Mouse (Mus musculus) myocyte (in vitro differentiated cells): Measurements from ENCODE around the gene Gm43517. TPM values are rescaled to one million over a fixed set of nuclear protein-coding genes. Genes with fewer than 3 reads are reported as not detected.

Experiments used
- H3K27me3 ChIP-seq: one replicate; pipeline ENCODE4 v1.6.1; 2011; ENCODE audit not compliant: control insufficient read depth, insufficient read depth, insufficient read length
- H3K36me3 ChIP-seq: one replicate; pipeline ENCODE4 v1.6.1; 2011; ENCODE audit not compliant: control insufficient read depth, insufficient read depth
- H3K4me2 ChIP-seq: one replicate; pipeline ENCODE4 v1.6.1; 2011; ENCODE audit warnings: low read depth, control low read depth
- H3K4me3 ChIP-seq: one replicate; pipeline ENCODE4 v1.5.1; 2011; ENCODE audit warnings: mild to moderate bottlenecking, control low read depth, moderate library complexity
- H3K79me2 ChIP-seq: one replicate; pipeline ENCODE4 v1.6.1; 2011; ENCODE audit not compliant: control insufficient read depth, insufficient read depth
- H3ac ChIP-seq: one replicate; pipeline ENCODE4 v1.6.1; 2011; ENCODE audit not compliant: control insufficient read depth, insufficient read length
- CEBPB ChIP-seq: IDR thresholded peaks from 2 replicates; pipeline ENCODE4 v1.6.1; 2011; ENCODE audit warnings: mild to moderate bottlenecking, moderate library complexity; ENCODE audit not compliant: poor library complexity, insufficient read depth, severe bottlenecking
- E2F4 ChIP-seq: IDR thresholded peaks from one replicate; pipeline ENCODE4 v1.6.1; 2011; ENCODE audit warnings: mild to moderate bottlenecking, control low read depth, moderate library complexity; ENCODE audit not compliant: insufficient read depth
- MAX ChIP-seq: IDR thresholded peaks from one replicate; pipeline ENCODE4 v1.6.1; 2011; ENCODE audit warnings: low read depth, mild to moderate bottlenecking, control low read depth
- MYOD1 ChIP-seq, 3 experiments: IDR thresholded peaks; one replicate each; pipeline ENCODE4 v1.6.1; 2011; ENCODE audit warnings: control low read depth in 2 of 3, low read depth in 2 of 3, mild to moderate bottlenecking in 2 of 3, moderate library complexity in 1 of 3; ENCODE audit not compliant: insufficient read length in 2 of 3, control insufficient read depth in 1 of 3
- MYOG ChIP-seq, 3 experiments: IDR thresholded peaks; one replicate each; pipeline ENCODE4 v1.6.1; 2011; ENCODE audit warnings: control low read depth in 2 of 3, low read depth in 2 of 3, mild to moderate bottlenecking in 2 of 3; ENCODE audit not compliant: insufficient read length in 2 of 3, control insufficient read depth in 1 of 3, insufficient read depth in 1 of 3
- POLR2A ChIP-seq: IDR thresholded peaks from one replicate; pipeline ENCODE4 v1.6.1; 2011; ENCODE audit warnings: low read depth, mild to moderate bottlenecking, control low read depth, moderate library complexity; ENCODE audit not compliant: insufficient read length
- POLR2AphosphoS2 ChIP-seq: IDR thresholded peaks from one replicate; pipeline ENCODE4 v1.6.1; 2011; ENCODE audit warnings: low read depth, control low read depth; ENCODE audit not compliant: insufficient read length
- REST ChIP-seq: IDR thresholded peaks from one replicate; pipeline ENCODE4 v1.6.1; 2011; ENCODE audit warnings: mild to moderate bottlenecking, control low read depth, moderate library complexity; ENCODE audit not compliant: insufficient read depth, insufficient read length
- SRF ChIP-seq: IDR thresholded peaks from one replicate; pipeline ENCODE4 v1.6.1; 2011; ENCODE audit warnings: low read depth; ENCODE audit not compliant: control insufficient read depth, insufficient read length
- TCF12 ChIP-seq: IDR thresholded peaks from one replicate; pipeline ENCODE4 v1.6.1; 2011; ENCODE audit warnings: mild to moderate bottlenecking, control low read depth; ENCODE audit not compliant: poor library complexity, insufficient read depth, severe bottlenecking
- TCF3 ChIP-seq: IDR thresholded peaks from one replicate; pipeline ENCODE4 v1.6.1; 2011; ENCODE audit warnings: low read depth, control low read depth; ENCODE audit not compliant: insufficient read length
- USF1 ChIP-seq: IDR thresholded peaks from one replicate; pipeline ENCODE4 v1.6.1; 2011; ENCODE audit warnings: low read depth, mild to moderate bottlenecking, control low read depth, moderate library complexity
- polyA plus RNA-seq: library from polyadenylated mRNA; unstranded; fragments of >200 nt; fragmentation: generic; extraction: Trizol; gene quantifications from one replicate; pipeline ENCODE4 v1.2.1, GENCODE M21; 2012; ENCODE audit warnings: missing spikeins

The Gm43517 gene
- polyA plus RNA-seq, 1 experiment: not detected

- Histone ChIP-seq H3K79me2 (no peaks in the 10 kb centered on the region), H3ac (no peak overlapping the region), H3K4me3 (no peak overlapping the region), H3K4me2 (no peak overlapping the region), H3K27me3 (no peaks in the 10 kb centered on the region), H3K36me3 (no peaks in the 10 kb centered on the region)
- TF ChIP-seq MYOG (IDR thresholded peaks at IDR 0.05; ENCODE audit: control insufficient read depth in 1 of 3, insufficient read depth in 1 of 3, insufficient read length in 2 of 3, low read depth in 2 of 3): no peak
- TF ChIP-seq MYOD1 (IDR thresholded peaks at IDR 0.05; ENCODE audit: control insufficient read depth in 1 of 3, insufficient read length in 2 of 3, low read depth in 2 of 3): no peak
- TF ChIP-seq REST: no peak
Measured at GRCm38 (mm10) chr12:49400036-49400852, 15.3 kb downstream of the Gm43517 start.

DNA sequence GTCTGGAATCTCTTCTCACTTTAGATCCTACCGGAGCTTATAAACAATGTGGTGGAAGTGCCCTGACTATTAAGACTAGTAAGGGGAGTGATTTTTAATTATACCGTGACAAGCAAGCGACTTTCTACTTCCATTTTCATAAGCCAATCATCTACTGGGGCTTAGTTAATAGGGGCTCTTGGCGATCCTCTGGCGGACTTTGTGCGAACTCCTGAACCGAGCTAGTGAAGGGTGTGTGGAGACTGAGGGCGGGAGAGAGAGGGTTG, 15.8 kb downstream of the Gm43517 start:
- no peak overlapping the region for H3K4me3 ChIP-seq
- no peaks in the 10 kb centered on the region for H3K36me3 ChIP-seq
- H3K4me2 ChIP-seq: no peak overlapping the region
- no peaks in the 10 kb centered on the region for H3K79me2 ChIP-seq
- no peak for TF ChIP-seq TCF3
- TF ChIP-seq MAX: no peak
- TF ChIP-seq E2F4: no peak
- no peak for TF ChIP-seq SRF
- no peak for TF ChIP-seq POLR2A
- no peak for TF ChIP-seq CEBPB
- TF ChIP-seq REST: no peak
- TF ChIP-seq MYOD1 (IDR thresholded peaks at IDR 0.05; ENCODE audit: control insufficient read depth in 1 of 3, insufficient read length in 2 of 3, low read depth in 2 of 3): no peak
- no peak for TF ChIP-seq USF1
- TF ChIP-seq TCF12: no peak
- no peak for TF ChIP-seq POLR2AphosphoS2
- no peak for TF ChIP-seq MYOG (IDR thresholded peaks at IDR 0.05; ENCODE audit: control insufficient read depth in 1 of 3, insufficient read depth in 1 of 3, insufficient read length in 2 of 3, low read depth in 2 of 3)
- H3ac ChIP-seq: no peak overlapping the region
- no peaks in the 10 kb centered on the region for H3K27me3 ChIP-seq

DNA sequence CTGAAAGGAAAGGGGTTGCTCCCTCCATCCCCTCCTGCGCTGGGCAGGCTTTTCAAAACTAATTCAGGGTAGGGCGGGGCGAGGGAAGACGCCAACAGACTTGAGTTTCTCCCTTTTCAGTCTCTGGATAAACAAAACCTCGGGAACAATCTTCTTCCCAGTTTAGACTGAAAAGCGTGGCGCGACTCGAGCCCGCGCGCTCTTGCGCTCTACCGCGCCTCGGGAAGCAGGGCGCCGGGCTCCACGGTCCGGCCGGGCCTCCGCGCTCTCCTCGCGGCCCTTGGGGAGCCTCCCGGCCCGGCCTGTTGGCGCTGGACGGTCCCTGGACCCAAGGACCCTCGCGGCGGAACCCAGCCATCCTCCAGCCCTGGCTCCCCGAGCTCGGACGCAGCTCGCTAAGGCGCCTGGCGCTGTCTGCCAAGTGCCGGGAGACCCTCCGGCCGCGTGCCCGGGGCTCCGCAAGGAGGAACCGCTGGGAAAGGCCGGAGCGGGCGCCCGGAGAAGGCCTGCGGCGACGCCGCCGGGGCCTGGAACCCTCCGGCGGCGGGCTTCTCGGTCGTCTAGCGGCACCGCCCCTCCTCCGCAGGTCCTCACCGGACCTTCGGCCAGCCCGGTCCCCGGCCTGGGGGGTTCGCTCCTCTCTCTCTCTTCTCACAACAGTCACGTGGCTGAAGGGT, 16.3 kb downstream of the Gm43517 start:
- Histone ChIP-seq H3K36me3 (no peaks in the 10 kb centered on the region), H3ac (no peak overlapping the region), H3K4me3 (no peak overlapping the region), H3K4me2 (no peak overlapping the region), H3K79me2 (no peaks in the 10 kb centered on the region), H3K27me3 (no peaks in the 10 kb centered on the region)
- TF ChIP-seq E2F4 (no peak), POLR2A (no peak), REST (no peak), POLR2AphosphoS2 (no peak), CEBPB (no peak), TCF3 (no peak), TCF12 (no peak), SRF (no peak), USF1 (no peak), MYOD1 (IDR thresholded peaks at IDR 0.05; ENCODE audit: control insufficient read depth in 1 of 3, insufficient read length in 2 of 3, low read depth in 2 of 3) (no peak), MAX (no peak), MYOG (IDR thresholded peaks at IDR 0.05; ENCODE audit: control insufficient read depth in 1 of 3, insufficient read depth in 1 of 3, insufficient read length in 2 of 3, low read depth in 2 of 3) (no peak)

DNA sequence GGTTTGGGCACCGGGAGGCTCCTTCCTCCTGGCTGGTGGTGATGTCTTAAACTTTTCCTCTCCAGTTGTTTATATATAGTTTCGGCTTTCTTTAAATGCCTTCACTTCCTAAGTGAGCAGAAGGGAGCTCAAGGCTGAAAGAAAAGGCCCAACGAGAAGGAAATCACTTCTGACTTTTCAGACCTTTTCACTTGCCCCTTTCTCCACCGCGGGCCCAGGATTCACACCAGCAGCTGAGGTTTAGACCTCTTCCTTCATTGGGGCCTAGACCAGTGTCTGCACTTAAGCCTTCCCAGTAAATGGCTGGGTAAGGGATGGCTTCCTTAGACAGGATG, 16.8 kb downstream of the Gm43517 start:
- no peaks in the 10 kb centered on the region for H3K79me2 ChIP-seq
- no peak overlapping the region for H3ac ChIP-seq
- no peak overlapping the region for H3K4me3 ChIP-seq
- H3K4me2 ChIP-seq: no peak overlapping the region
- no peaks in the 10 kb centered on the region for H3K36me3 ChIP-seq
- no peaks in the 10 kb centered on the region for H3K27me3 ChIP-seq
- TF ChIP-seq E2F4: no peak
- TF ChIP-seq USF1: no peak
- TF ChIP-seq REST: no peak
- no peak for TF ChIP-seq MYOD1 (IDR thresholded peaks at IDR 0.05; ENCODE audit: control insufficient read depth in 1 of 3, insufficient read length in 2 of 3, low read depth in 2 of 3)
- no peak for TF ChIP-seq MAX
- TF ChIP-seq CEBPB: no peak
- TF ChIP-seq SRF: no peak
- no peak for TF ChIP-seq POLR2AphosphoS2
- no peak for TF ChIP-seq POLR2A
- TF ChIP-seq TCF3: no peak
- TF ChIP-seq MYOG (IDR thresholded peaks at IDR 0.05; ENCODE audit: control insufficient read depth in 1 of 3, insufficient read depth in 1 of 3, insufficient read length in 2 of 3, low read depth in 2 of 3): no peak
- no peak for TF ChIP-seq TCF12

DNA sequence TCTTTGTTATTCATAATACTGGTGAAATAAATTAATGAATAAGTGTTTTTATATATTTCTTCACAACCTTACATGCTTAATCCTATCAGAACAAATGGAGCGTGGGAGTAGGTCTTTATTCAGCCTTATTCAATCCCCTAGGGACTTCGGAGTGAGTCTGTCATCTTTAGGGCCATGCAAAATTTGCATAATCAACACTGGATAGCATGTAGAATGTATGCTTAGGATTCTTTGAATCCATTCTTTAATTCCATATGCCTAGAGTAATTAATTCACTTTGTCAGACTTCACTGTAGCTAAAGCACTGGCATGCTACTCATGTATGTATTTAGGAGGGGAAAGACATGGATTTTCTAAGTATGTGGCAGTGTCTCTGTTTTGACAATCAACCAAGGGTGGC, 24.9 kb downstream of the Gm43517 start:
- Histone ChIP-seq H3K79me2 (no peaks in the 10 kb centered on the region), H3K4me2 (no peak overlapping the region), H3K27me3 (no peaks in the 10 kb centered on the region), H3K4me3 (no peak overlapping the region), H3ac (no peak overlapping the region), H3K36me3 (no peaks in the 10 kb centered on the region)
- TF ChIP-seq E2F4 (no peak), USF1 (no peak), REST (no peak), MAX (no peak), MYOD1 (IDR thresholded peaks at IDR 0.05; ENCODE audit: control insufficient read depth in 1 of 3, insufficient read length in 2 of 3, low read depth in 2 of 3) (no peak), SRF (no peak), POLR2AphosphoS2 (no peak), POLR2A (no peak), MYOG (IDR thresholded peaks at IDR 0.05; ENCODE audit: control insufficient read depth in 1 of 3, insufficient read depth in 1 of 3, insufficient read length in 2 of 3, low read depth in 2 of 3) (no peak), TCF3 (no peak), TCF12 (no peak), CEBPB (no peak)
